Mouse (Mus musculus) MEL (cell line): Measurements from ENCODE around the gene Pbx4. TPM values are rescaled to one million over a fixed set of nuclear protein-coding genes. Genes with fewer than 3 reads are reported as not detected.

Source experiments
- DNase-seq: peaks from one replicate; pipeline ENCODE4 v3.0.0; 2011; ENCODE audit warnings: low read depth, low spot score
- H3K27ac ChIP-seq: 2 replicates; pipeline ENCODE4 v1.5.1; 2012; ENCODE audit warnings: low read depth, mild to moderate bottlenecking, control low read depth, low read length, moderate library complexity; ENCODE audit not compliant: control insufficient read depth
- H3K27me3 ChIP-seq, 2 experiments: fragments of 150-350 bp in 1 of 2; sonication (generic) in 1 of 2; 2 replicates each; pipeline ENCODE4 v1.6.1; 2012; ENCODE audit warnings: low read length in 2 of 2, mild to moderate bottlenecking in 2 of 2, improper control_type of control experiment in 1 of 2, moderate library complexity in 1 of 2; ENCODE audit not compliant: insufficient read depth in 2 of 2, control insufficient read depth in 1 of 2
- H3K36me3 ChIP-seq, 2 experiments: 2 replicates each; pipeline ENCODE4 v1.6.1; 2012 to 2014; ENCODE audit warnings: low read length in 2 of 2, improper control_type of control experiment in 1 of 2, inconsistent platforms in 1 of 2, mild to moderate bottlenecking in 1 of 2; ENCODE audit not compliant: insufficient read depth in 2 of 2, control insufficient read depth in 1 of 2
- H3K4me1 ChIP-seq, 2 experiments: fragments of 150-350 bp in 1 of 2; sonication (generic) in 1 of 2; 2 replicates each; pipeline ENCODE4 v1.6.1; 2012; ENCODE audit warnings: low read length in 2 of 2, improper control_type of control experiment in 1 of 2, mild to moderate bottlenecking in 1 of 2; ENCODE audit not compliant: insufficient read depth in 2 of 2, control insufficient read depth in 1 of 2
- H3K4me3 ChIP-seq, 2 experiments: fragments of 150-350 bp in 1 of 2; sonication (generic) in 1 of 2; 2 replicates each; pipeline ENCODE4 v1.5.1; 2012; ENCODE audit warnings: low read depth in 2 of 2, low read length in 2 of 2, mild to moderate bottlenecking in 2 of 2, moderate library complexity in 2 of 2, control low read depth in 1 of 2, improper control_type of control experiment in 1 of 2; ENCODE audit not compliant: control insufficient read depth in 1 of 2, insufficient read depth in 1 of 2
- H3K79me2 ChIP-seq: 2 replicates; pipeline ENCODE4 v1.6.1; 2012; ENCODE audit warnings: mild to moderate bottlenecking, low read length, moderate library complexity; ENCODE audit not compliant: control insufficient read depth, poor library complexity, insufficient read depth
- H3K9ac ChIP-seq: 2 replicates; pipeline ENCODE4 v1.6.1; 2012; ENCODE audit warnings: low read depth, mild to moderate bottlenecking, control low read depth, low read length, moderate library complexity; ENCODE audit not compliant: control insufficient read depth, poor library complexity, severe bottlenecking
- H3K9me3 ChIP-seq: fragments of 150-350 bp; sonication (generic); replicated peaks from 2 replicates; pipeline ENCODE4 v1.6.1; 2012; ENCODE audit warnings: mild to moderate bottlenecking, low read length, improper control_type of control experiment, moderate library complexity; ENCODE audit not compliant: insufficient read depth
- CHD1 ChIP-seq: IDR thresholded peaks from 2 replicates; pipeline ENCODE4 v1.6.1; 2012; ENCODE audit warnings: low read depth, mild to moderate bottlenecking, inconsistent platforms, low read length, improper control_type of control experiment
- ETS1 ChIP-seq: IDR thresholded peaks from 2 replicates; pipeline ENCODE4 v1.6.1; 2012; ENCODE audit warnings: low read depth, mild to moderate bottlenecking, inconsistent platforms, low read length, improper control_type of control experiment, moderate library complexity
- GABPA ChIP-seq: IDR thresholded peaks from 2 replicates; pipeline ENCODE4 v1.6.1; 2012; ENCODE audit warnings: low read depth, mild to moderate bottlenecking, inconsistent platforms, low read length, improper control_type of control experiment, moderate library complexity
- HCFC1 ChIP-seq: IDR thresholded peaks from 2 replicates; pipeline ENCODE4 v1.6.1; 2012; ENCODE audit warnings: low read depth, mild to moderate bottlenecking, inconsistent platforms, low read length, improper control_type of control experiment, moderate library complexity
- JUND ChIP-seq: IDR thresholded peaks from 2 replicates; pipeline ENCODE4 v1.6.1; 2011; ENCODE audit warnings: low read depth, mild to moderate bottlenecking, improper control_type of control experiment, low read length
- MAFK ChIP-seq: IDR thresholded peaks from 2 replicates; pipeline ENCODE4 v1.6.1; 2011; ENCODE audit warnings: low read depth, mild to moderate bottlenecking, low read length, improper control_type of control experiment, borderline replicate concordance
- MAZ ChIP-seq: IDR thresholded peaks from 2 replicates; pipeline ENCODE4 v1.6.1; 2012; ENCODE audit warnings: low read depth, mild to moderate bottlenecking, inconsistent platforms, low read length, improper control_type of control experiment
- NRF1 ChIP-seq: IDR thresholded peaks from 2 replicates; pipeline ENCODE4 v1.6.1; 2014; ENCODE audit warnings: low read depth, mild to moderate bottlenecking, inconsistent platforms, low read length, improper control_type of control experiment, moderate library complexity; ENCODE audit not compliant: poor library complexity, insufficient read depth, severe bottlenecking
- POLR2AphosphoS5 ChIP-seq: IDR thresholded peaks from 2 replicates; pipeline ENCODE4 v1.6.1; 2012; ENCODE audit warnings: low read depth, borderline replicate concordance, mild to moderate bottlenecking, inconsistent platforms, low read length, moderate library complexity, mixed read lengths
- RAD21 ChIP-seq: IDR thresholded peaks from 2 replicates; pipeline ENCODE4 v1.6.1; 2011; ENCODE audit warnings: mild to moderate bottlenecking, low read depth, low read length, improper control_type of control experiment
- SMC3 ChIP-seq: IDR thresholded peaks from 2 replicates; pipeline ENCODE4 v1.6.1; 2011; ENCODE audit warnings: low read depth, low read length, improper control_type of control experiment
- TBP ChIP-seq: IDR thresholded peaks from 2 replicates; pipeline ENCODE4 v1.8.0; 2011; ENCODE audit warnings: low read depth, low read length, improper control_type of control experiment
- TCF12 ChIP-seq: IDR thresholded peaks from 2 replicates; pipeline ENCODE4 v1.6.1; 2014; ENCODE audit warnings: low read depth, mild to moderate bottlenecking, inconsistent platforms, low read length, improper control_type of control experiment, moderate library complexity
- USF1 ChIP-seq: IDR thresholded peaks from 2 replicates; pipeline ENCODE4 v1.6.1; 2014; ENCODE audit warnings: low read depth, mild to moderate bottlenecking, inconsistent platforms, low read length, improper control_type of control experiment, moderate library complexity
- USF2 ChIP-seq, 2 experiments: IDR thresholded peaks; 2 replicates each; pipeline ENCODE4 v1.6.1; 2011 to 2012; ENCODE audit warnings: improper control_type of control experiment in 2 of 2, low read length in 2 of 2, borderline replicate concordance in 1 of 2, inconsistent platforms in 1 of 2, low read depth in 1 of 2, mild to moderate bottlenecking in 1 of 2; ENCODE audit not compliant: insufficient read depth in 1 of 2
- ZC3H11A ChIP-seq: IDR thresholded peaks from 2 replicates; pipeline ENCODE4 v1.6.1; 2012; ENCODE audit warnings: low read depth, mild to moderate bottlenecking, inconsistent platforms, low read length, improper control_type of control experiment
- ZMIZ1 ChIP-seq: IDR thresholded peaks from 2 replicates; pipeline ENCODE4 v1.6.1; 2012; ENCODE audit warnings: low read depth, mild to moderate bottlenecking, inconsistent platforms, low read length, improper control_type of control experiment, moderate library complexity
- polyA plus RNA-seq, 2 experiments: library from polyadenylated mRNA; stranded (reverse) in 1 of 2; unstranded in 1 of 2; fragments of >175 nt in 1 of 2; fragments of >200 nt in 1 of 2; gene quantifications; 2 replicates each; pipeline versions ENCODE4 v1.2.1 to v1.2.4; 2012; ENCODE audit warnings: low replicate concordance in 2 of 2, low read depth in 1 of 2; ENCODE audit not compliant: insufficient read length in 2 of 2, insufficient read depth in 1 of 2, missing spikeins in 1 of 2
- total RNA-seq: library from RNA; depleted of rRNA; stranded (reverse); fragments of 300-350 nt; gene quantifications from 2 replicates; pipeline ENCODE4 v1.2.3, GENCODE M21; 2012

The Pbx4 gene
- total and polyA plus RNA-seq, 3 experiments = 9.3 to 15.6 TPM; not detected in 1

GRCm38 (mm10) chr8:69880841-69881240 is 48.5 kb downstream of the Pbx4 start:
- H3K4me1 ChIP-seq = no peaks in the 10 kb centered on the region
- no peaks in the 10 kb centered on the region for H3K36me3 ChIP-seq
- no peak for DNase-seq
- H3K27ac ChIP-seq = no peak overlapping the region
- TF ChIP-seq ZC3H11A (no peak), HCFC1 (no peak), POLR2AphosphoS5 (no peak), MAZ (no peak)
- H3K9me3 ChIP-seq = no peaks in the 10 kb centered on the region
- H3K4me3 ChIP-seq = no peak overlapping the region
- H3K27me3 ChIP-seq = no peaks in the 10 kb centered on the region
- no peak overlapping the region for H3K9ac ChIP-seq
- H3K79me2 ChIP-seq = no peaks in the 10 kb centered on the region

GRCm38 (mm10) chr8:69881261-69881865 is 49.1 kb downstream of the Pbx4 start:
- no peaks in the 10 kb centered on the region for H3K9me3 ChIP-seq
- no peaks in the 10 kb centered on the region for H3K79me2 ChIP-seq
- DNase-seq = no peak
- no peaks in the 10 kb centered on the region for H3K4me1 ChIP-seq
- TF ChIP-seq MAFK (no peak), JUND (no peak), ZMIZ1 (no peak), NRF1 (no peak), USF2 (IDR thresholded peaks at IDR 0.05; ENCODE audit: borderline replicate concordance in 1 of 2, insufficient read depth in 1 of 2, low read depth in 1 of 2, low read length in 2 of 2) (no peak), SMC3 (no peak), GABPA (no peak), USF1 (no peak), RAD21 (no peak), CHD1 (no peak), ETS1 (no peak), POLR2AphosphoS5 (no peak), TBP (no peak), ZC3H11A (no peak), TCF12 (no peak)
- no peaks in the 10 kb centered on the region for H3K36me3 ChIP-seq
- H3K9ac ChIP-seq = no peak overlapping the region
- H3K4me3 ChIP-seq = no peak overlapping the region
- H3K27me3 ChIP-seq = no peaks in the 10 kb centered on the region
- no peak overlapping the region for H3K27ac ChIP-seq
